Mouse (Mus musculus) C2C12 (cell line): ENCODE measurements around the gene Mmp11.

Experiments used
- CEBPB ChIP-seq: IDR thresholded peaks from one replicate; pipeline ENCODE4 v1.6.1; 2011; ENCODE audit warnings: low read depth, mild to moderate bottlenecking, control low read depth, moderate library complexity
- CTCF ChIP-seq: IDR thresholded peaks from one replicate; pipeline ENCODE4 v1.5.1; 2011; ENCODE audit not compliant: control insufficient read depth, insufficient read depth, insufficient read length
- FOSL1 ChIP-seq: IDR thresholded peaks from one replicate; pipeline ENCODE4 v1.8.0; 2011; ENCODE audit warnings: mild to moderate bottlenecking, low read length; ENCODE audit not compliant: poor library complexity, insufficient read depth, severe bottlenecking
- MAX ChIP-seq: IDR thresholded peaks from one replicate; pipeline ENCODE4 v1.6.1; 2011; ENCODE audit warnings: mild to moderate bottlenecking, control low read depth
- MYOD1 ChIP-seq: IDR thresholded peaks from one replicate; pipeline ENCODE4 v1.6.1; 2011; ENCODE audit warnings: low read depth; ENCODE audit not compliant: control insufficient read depth, insufficient read length
- USF1 ChIP-seq: IDR thresholded peaks from one replicate; pipeline ENCODE4 v1.6.1; 2011; ENCODE audit warnings: low read depth, mild to moderate bottlenecking, control low read depth, moderate library complexity

GRCm38 (mm10) chr10:75915557-75915956, 20.7 kb downstream of the Mmp11 start:
- TF ChIP-seq CTCF (no peak), CEBPB (no peak), FOSL1 (no peak), MYOD1 (no peak), USF1 (no peak), MAX (no peak)
